Mouse (Mus musculus) cortical plate, adult 2 months (tissue): Measurements from ENCODE around the gene Bbs10.

ENCODE experiments used
- CTCF ChIP-seq: fragments of 200-500 bp; IDR thresholded peaks from 2 replicates; pipeline ENCODE4 v1.5.1; 2011; ENCODE audit warnings: mild to moderate bottlenecking, control low read depth, low read length; ENCODE audit not compliant: insufficient read depth; ENCODE audit errors: extremely low read depth
- POLR2A ChIP-seq: fragments of 200-500 bp; IDR thresholded peaks from 2 replicates; pipeline ENCODE4 v1.6.1; 2011; ENCODE audit warnings: mild to moderate bottlenecking, low read length, control low read depth; ENCODE audit not compliant: insufficient read depth; ENCODE audit errors: extremely low read depth

- TF ChIP-seq POLR2A (no peak), CTCF (no peak)
These were observed 29.5 kb downstream of the Bbs10 start for GRCm38 (mm10) chr10:111327957-111328356.
